ENCODE assay signal across 9 mouse cellular contexts in the genomic region with DNA sequence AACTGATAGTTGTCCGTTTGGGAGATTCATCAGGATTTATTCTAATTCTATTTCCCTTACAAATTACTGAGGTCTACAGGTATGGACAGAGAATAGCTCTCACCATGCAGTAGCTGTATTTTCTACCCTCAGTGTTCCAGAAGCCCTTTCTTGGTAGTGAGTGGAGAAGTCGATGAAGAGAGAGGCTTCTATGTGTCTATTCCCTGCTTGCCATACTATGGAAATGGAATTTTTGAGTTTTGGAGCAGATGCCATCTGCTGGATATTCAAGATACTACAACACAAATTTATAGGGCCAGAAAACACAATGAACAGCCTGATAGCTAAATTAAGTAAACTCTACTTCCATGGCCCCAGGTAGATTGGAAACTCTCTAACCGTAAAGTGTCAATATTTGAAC.
DNase-seq lines count a peak whose midpoint lies in the region; ATAC-seq and TF ChIP-seq lines count a peak whose summit lies in the region.
"Had no signal": no experiment of that assay in that cellular context is flagged by ENCODE, and none has a peak within 500 bp of the region (broad histone marks: within the 10 kb centered on the region; RNA-seq: fewer than 3 reads in every experiment).

No protein-coding gene starts in this region.

- H3K4me2 ChIP-seq in heart, embryonic 15.5 days, result no peak overlapping the region
- H3K4me2 ChIP-seq in hindbrain, embryonic 13.5 days, result peak overlapping the region; percentile 32
- peak overlapping the region; percentile 34 for H3K4me2 ChIP-seq in midbrain, embryonic 12.5 days (replicated peaks)
- H3K4me2 ChIP-seq: liver, embryonic 13.5 days had no signal

- H3K4me1 ChIP-seq in heart, embryonic 15.5 days (replicated peaks), result peaks cover 5% of the 10 kb centered on the region
- peaks cover 17% of the 10 kb centered on the region for H3K4me1 ChIP-seq in hindbrain, embryonic 13.5 days (replicated peaks)
- peaks cover 13% of the 10 kb centered on the region for H3K4me1 ChIP-seq in midbrain, embryonic 12.5 days
- H3K4me1 ChIP-seq: liver, embryonic 13.5 days had no signal

- DNase-seq in heart, postnatal 25 days (ENCODE audit: low spot score), result no peak
- DNase-seq in A20 (ENCODE audit: low read depth, low spot score), result peak; percentile 45
- peak; percentile 86 for DNase-seq in brain, embryonic 14.5 days (ENCODE audit: low read depth)
- no peak for DNase-seq in ovary, adult 18-20 months (ENCODE audit: low spot score)
- DNase-seq in adrenal gland, postnatal 14 days, result no peak
- DNase-seq: liver, embryonic 13.5 days had no signal

- H3K4me3 ChIP-seq in heart, embryonic 15.5 days, result no peak overlapping the region
- no peak overlapping the region for H3K4me3 ChIP-seq in hindbrain, embryonic 13.5 days
- no peak overlapping the region for H3K4me3 ChIP-seq in midbrain, embryonic 12.5 days
- H3K4me3 ChIP-seq: liver, embryonic 13.5 days had no signal

- no peak overlapping the region for H3K9ac ChIP-seq in heart, embryonic 15.5 days
- peak overlapping the region; percentile 3; the same call in 1 of the 2 replicates for H3K9ac ChIP-seq in hindbrain, embryonic 13.5 days
- no peak overlapping the region; the same call in 1 of the 2 replicates for H3K9ac ChIP-seq in midbrain, embryonic 12.5 days (replicated peaks)
- H3K9ac ChIP-seq: liver, embryonic 13.5 days had no signal

- intact Hi-C loops in heart, postnatal 25 days (cut with DNase I), result loop anchor here (1.0 to 5.0 kb wide), 4 partner anchors 91 to 421 kb away; no protein-coding TSS in a partner anchor

- 0 out of 2 replicates have a peak, but pooled peaks have one; percentile 43 for ATAC-seq in heart, embryonic 15.5 days (replicated peaks; ENCODE audit: insufficient number of reproducible peaks, insufficient read depth, low FRiP score, low read depth)
- peak; percentile 84 for ATAC-seq in hindbrain, embryonic 13.5 days (ENCODE audit: low FRiP score)
- peak; percentile 77 for ATAC-seq in midbrain, embryonic 12.5 days (ENCODE audit: low FRiP score, low read depth)

- 32% methylated on average over 3 of the region's 3 CpGs for WGBS in heart, embryonic 15.5 days
- WGBS in hindbrain, embryonic 13.5 days, result 24% methylated on average over 3 of the region's 3 CpGs
- 27% methylated on average over 3 of the region's 3 CpGs for WGBS in midbrain, embryonic 12.5 days

- H3K9me3 ChIP-seq in heart, embryonic 15.5 days (replicated peaks), result no peaks in the 10 kb centered on the region
- no peaks in the 10 kb centered on the region for H3K9me3 ChIP-seq in hindbrain, embryonic 13.5 days
- no peaks in the 10 kb centered on the region for H3K9me3 ChIP-seq in midbrain, embryonic 12.5 days
- H3K9me3 ChIP-seq: liver, embryonic 13.5 days had no signal

- H3K27me3 ChIP-seq in heart, embryonic 15.5 days, result no peaks in the 10 kb centered on the region
- H3K27me3 ChIP-seq in hindbrain, embryonic 13.5 days, result 0 out of 2 replicates have a peak, but pooled peaks cover 2% of the 10 kb centered on the region
- H3K27me3 ChIP-seq in midbrain, embryonic 12.5 days, result 0 out of 2 replicates have a peak, but pooled peaks cover 11% of the 10 kb centered on the region
- H3K27me3 ChIP-seq: liver, embryonic 13.5 days had no signal

- peak; percentile 9; the same call in 1 of the 2 replicates for TF ChIP-seq CTCF in brain, embryonic 14.5 days (IDR thresholded peaks at IDR 0.05; ENCODE audit: borderline replicate concordance, extremely low read depth, insufficient read depth, insufficient read length)

- no peak overlapping the region for H3K27ac ChIP-seq in heart, embryonic 15.5 days
- H3K27ac ChIP-seq in hindbrain, embryonic 13.5 days, result peak overlapping the region; percentile 78
- H3K27ac ChIP-seq in midbrain, embryonic 12.5 days (replicated peaks), result peak overlapping the region; percentile 79
- H3K27ac ChIP-seq: liver, embryonic 13.5 days had no signal

- H3K36me3 ChIP-seq in heart, embryonic 15.5 days, result no peaks in the 10 kb centered on the region
- no peaks in the 10 kb centered on the region for H3K36me3 ChIP-seq in hindbrain, embryonic 13.5 days
- H3K36me3 ChIP-seq in midbrain, embryonic 12.5 days, result no peaks in the 10 kb centered on the region
- H3K36me3 ChIP-seq: liver, embryonic 13.5 days had no signal

- TF ChIP-seq POLR2A in brain, embryonic 14.5 days (IDR thresholded peaks at IDR 0.05; ENCODE audit: borderline replicate concordance, extremely low read depth, insufficient read depth, insufficient read length, poor library complexity, severe bottlenecking), result no peak

Comparison
In these comparisons a context has a peak if more than half of its experiments do, and no peak if none do; other contexts are left out.
1. DNase-seq: peak in A20 (single experiment) and brain, embryonic 14.5 days (single experiment); none in heart, postnatal 25 days (single experiment), ovary, adult 18-20 months (single experiment) and adrenal gland, postnatal 14 days (single experiment).
2. Peak in every context shown above with its lines, with median percentiles within 50 percentile points of each other: ATAC-seq.